Mouse (Mus musculus) v-Abl transformed pro-B cells (cell line): ENCODE data around the gene Gm12185.
"Not testable (repeated sequence)": the region's sequence is repeated elsewhere in the genome, so short reads cannot be mapped to it uniquely, and the experiment has no call there.

ENCODE experiments used
- in situ Hi-C, 2 experiments: fragments of 400-800 bp; cut with MboI; formaldehyde crosslinking; loops; one replicate each; pipeline ENCODE4 v1.15.1; 2025; ENCODE audit not compliant: unreplicated experiment in 2 of 2

Gene Gm12185

GRCm38 (mm10) chr11:48926437-48926836 lies 65.6 kb downstream of the Gm12185 start:
- in situ Hi-C loops = not testable (repeated sequence)

- in situ Hi-C loops = not testable (repeated sequence)
Observed at GRCm38 (mm10) chr11:48923818-48924217, 68.2 kb downstream of the Gm12185 start.

DNA sequence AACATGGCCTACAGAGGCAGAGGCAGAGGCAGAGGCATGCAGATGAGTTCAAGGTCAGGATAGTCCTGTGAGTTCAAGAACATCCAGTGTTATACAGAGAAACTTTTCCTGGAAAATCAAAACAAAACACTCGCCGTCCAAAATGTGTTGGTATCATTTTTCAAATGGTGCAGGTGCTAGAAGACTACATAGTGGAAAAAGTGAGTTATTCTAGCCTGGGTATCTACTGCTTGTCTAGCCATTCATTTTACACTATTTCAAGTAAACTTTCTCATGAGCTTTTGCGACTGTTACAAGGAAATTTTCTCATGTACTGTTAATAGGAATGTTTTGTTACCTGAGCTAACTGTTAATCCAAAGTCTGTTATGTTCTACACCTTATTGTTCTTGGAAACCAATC lies 73.6 kb downstream of the Gm12185 start:
- in situ Hi-C loops = no loop called here

- in situ Hi-C loops = no loop called here
Observed at GRCm38 (mm10) chr11:48913611-48914010, 78.4 kb downstream of the Gm12185 start.

DNA sequence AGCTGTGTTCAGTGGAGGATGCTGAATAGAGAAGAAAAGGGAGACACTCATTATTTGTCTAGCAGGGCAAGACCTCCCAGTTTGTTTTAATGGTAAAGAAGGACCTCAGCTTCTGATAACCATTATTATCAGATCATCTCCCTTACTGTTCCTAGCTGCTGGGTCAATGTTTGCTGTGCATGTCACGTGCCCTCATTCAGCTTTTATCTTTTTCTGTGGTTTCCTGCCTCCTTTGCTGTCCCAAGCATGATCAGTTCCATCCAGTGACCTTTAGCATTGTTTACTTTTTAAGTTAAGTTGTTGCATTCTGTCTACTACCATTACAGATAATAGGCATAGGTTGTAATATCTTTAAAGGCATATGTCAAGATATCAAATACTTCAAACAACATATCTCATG lies 83.6 kb downstream of the Gm12185 start:
- in situ Hi-C loops = no loop called here

DNA sequence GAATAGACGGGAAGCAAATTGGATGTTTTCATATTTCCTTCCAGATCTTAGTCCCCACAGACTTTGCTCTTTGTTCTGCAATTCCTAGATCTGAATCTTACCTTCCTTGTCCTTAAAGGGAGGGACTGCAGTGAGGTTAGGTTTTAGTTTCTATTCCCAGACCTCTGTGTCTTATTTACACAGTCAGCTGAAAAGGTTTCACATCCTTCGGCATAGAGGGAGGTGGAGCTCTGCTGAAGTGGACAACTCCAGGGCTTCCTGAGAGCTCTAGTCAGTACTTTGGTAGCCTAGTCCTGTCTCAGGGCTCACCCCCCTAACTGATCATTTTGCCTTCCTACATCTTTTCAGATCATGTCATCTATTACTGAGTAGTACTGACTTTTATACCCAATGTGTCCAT lies 90.0 kb downstream of the Gm12185 start, which contains the start of gene Gm5431:
TSS of gene Gm5431 (minus strand) at position 194 of the 400 bp plus-strand sequence.
- in situ Hi-C loops = no loop called here

DNA sequence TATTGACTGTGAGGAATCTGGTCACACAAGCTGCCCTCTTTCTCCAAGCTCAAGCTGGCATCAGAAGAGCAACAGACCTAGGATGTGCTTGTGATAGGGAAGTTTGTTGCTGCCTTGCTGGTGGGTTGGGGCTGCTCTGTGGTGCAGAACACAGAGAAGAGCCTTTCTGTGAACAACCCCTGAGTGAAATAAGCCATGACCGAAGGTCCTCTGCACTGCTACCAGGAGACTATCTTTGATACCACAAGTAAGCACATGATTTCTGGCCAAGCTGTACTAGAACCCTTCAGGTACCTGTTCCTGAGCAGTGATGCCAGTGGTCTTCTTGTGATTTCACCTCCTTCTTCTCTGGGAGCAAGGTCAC lies 90.5 kb downstream of the Gm12185 start:
- in situ Hi-C loops = not testable (repeated sequence)

DNA sequence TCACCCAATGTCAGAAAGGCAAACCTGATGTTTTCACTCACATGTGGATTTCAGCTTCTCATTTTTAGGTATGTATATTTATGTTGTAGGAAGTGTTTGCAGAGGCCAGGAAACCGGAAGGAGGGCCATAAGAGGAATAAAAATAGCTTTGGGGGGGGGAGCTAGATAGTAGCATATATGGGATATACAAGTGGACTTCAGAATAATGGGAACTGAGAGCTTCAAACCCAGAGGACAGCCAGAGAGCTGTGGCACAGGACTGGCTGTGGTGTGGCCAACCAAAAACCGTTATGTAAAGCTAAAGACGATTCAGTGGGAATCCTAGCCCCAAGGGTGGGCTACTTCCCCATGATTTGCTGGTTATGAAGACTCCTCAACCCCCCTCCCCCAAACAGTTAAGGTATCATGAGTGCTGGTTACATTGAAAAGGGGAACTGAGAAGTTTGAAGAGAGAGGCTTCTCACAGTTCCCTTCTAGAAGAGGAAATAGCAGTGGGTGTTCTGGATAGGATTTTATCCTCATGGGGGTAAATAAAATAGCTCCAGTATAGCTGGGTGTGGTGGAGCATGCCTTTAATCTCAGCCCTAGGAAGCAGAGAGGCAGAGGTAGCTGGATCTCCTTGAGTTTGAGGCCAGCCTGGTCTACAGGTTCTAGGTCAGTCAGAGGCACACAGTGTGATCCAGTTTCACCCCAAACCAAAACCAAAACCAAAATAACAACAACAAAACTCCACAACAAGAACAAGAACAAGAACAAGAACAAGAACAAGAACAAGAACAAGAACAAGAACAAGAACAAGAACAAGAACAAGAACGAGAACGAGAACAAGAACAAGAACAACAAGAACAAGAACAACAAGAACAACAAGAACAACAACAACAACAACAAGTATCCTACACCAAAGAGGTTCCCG lies 91.1 kb downstream of the Gm12185 start:
- in situ Hi-C loops = not testable (repeated sequence)

GRCm38 (mm10) chr11:48898812-48899431 lies 93.1 kb downstream of the Gm12185 start:
- in situ Hi-C loops = no loop called here

GRCm38 (mm10) chr11:48876680-48877079 lies 115.3 kb downstream of the Gm12185 start:
- in situ Hi-C loops = no loop called here

GRCm38 (mm10) chr11:48875343-48875837 lies 116.6 kb downstream of the Gm12185 start:
- in situ Hi-C loops = not testable (repeated sequence)

DNA sequence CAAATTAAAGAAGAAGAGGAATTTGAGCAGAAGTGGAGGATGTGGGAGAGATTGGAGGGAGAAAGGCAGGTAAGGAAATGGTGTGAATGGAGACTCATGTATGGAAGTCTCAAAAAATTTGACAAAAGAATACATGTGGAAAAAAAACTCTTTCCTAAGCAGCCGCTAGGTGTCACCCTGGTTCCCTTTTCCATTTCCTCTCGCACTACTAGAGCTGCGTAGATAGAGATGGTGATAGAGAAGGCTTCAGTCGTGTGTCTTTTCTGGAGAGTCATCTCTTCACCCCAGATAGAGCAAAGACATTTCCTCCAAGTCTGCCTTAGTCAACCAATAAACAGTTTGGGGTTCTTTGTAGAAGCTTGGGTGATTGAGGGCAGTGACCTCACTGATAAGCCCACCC lies 117.6 kb downstream of the Gm12185 start:
- in situ Hi-C loops = loop anchor here (5.0 to 25.0 kb wide), 3 partner anchors 223 to 538 kb away; partner anchors contain the start of gene Olfr1389 (in 1 of the 2)

- in situ Hi-C loops = loop anchor here (5.0 to 25.0 kb wide), 3 partner anchors 224 to 539 kb away; partner anchors contain the start of gene Olfr1389 (in 1 of the 2)
Observed at GRCm38 (mm10) chr11:48873591-48874290, 118.3 kb downstream of the Gm12185 start.

DNA sequence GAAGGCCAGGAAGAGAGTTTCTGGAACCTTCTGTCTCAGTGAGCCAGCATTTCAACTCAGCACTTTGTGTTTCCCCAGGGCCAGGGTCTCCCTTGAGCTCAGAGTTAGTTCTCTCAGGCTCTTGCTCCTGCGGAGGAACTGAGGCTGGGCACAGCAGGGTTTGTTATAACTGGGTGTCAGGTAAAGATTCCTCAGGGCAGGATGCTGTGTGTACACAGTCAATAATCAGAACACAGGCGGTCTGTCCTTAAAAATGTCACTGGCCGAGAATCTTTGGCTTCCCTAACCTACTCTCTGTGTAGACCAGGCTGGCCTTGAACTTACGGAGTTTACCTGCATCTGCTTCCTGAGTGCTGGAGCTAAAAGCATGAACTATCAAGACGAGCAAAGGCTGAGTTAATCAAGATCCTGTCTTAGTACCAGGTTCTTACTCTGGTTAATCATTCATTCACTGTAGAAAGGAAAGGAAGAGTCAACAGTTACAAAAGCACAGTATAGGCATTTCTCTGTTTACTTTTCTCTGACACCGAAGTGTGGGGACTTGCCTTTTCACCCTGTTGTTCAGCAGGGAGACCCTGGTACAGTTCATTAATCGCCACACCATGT lies 119.2 kb downstream of the Gm12185 start:
- in situ Hi-C loops = loop anchor here (5.0 to 25.0 kb wide), 3 partner anchors 225 to 540 kb away; partner anchors contain the start of gene Olfr1389 (in 1 of the 2)

GRCm38 (mm10) chr11:48871817-48872541 lies 120.0 kb downstream of the Gm12185 start:
- in situ Hi-C loops = loop anchor here (5.0 to 25.0 kb wide), 3 partner anchors 225 to 540 kb away; partner anchors contain the start of gene Olfr1389 (in 1 of the 2)

- in situ Hi-C loops = loop anchor here (5.0 to 25.0 kb wide), 3 partner anchors 226 to 541 kb away; partner anchors contain the start of gene Olfr1389 (in 1 of the 2)
Observed at GRCm38 (mm10) chr11:48871201-48871772, 120.7 kb downstream of the Gm12185 start, which contains the start of gene Irgm1. Irgm1 (minus strand) TSS chr11:48871683.

DNA sequence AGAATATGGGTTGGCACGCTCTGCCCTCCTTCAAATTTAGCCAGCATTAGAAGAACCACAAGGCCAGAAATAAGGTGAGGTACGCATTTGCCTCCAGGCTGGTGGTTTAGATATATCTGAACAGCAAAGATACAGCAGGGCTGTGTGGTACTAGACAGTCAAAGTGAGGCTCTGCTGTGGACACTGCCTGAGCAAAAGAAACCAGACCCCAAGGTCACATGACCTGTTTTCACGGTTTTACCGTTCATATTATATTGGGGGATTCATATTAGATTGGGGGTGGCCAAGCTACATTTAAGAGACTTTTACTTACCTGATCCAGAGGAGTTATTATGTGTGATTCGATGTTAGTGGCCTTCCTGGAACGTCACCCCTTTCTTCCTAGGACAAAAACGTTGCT lies 121.2 kb downstream of the Gm12185 start:
- in situ Hi-C loops = loop anchor here (5.0 to 25.0 kb wide), 3 partner anchors 227 to 542 kb away; partner anchors contain the start of gene Olfr1389 (in 1 of the 2)

DNA sequence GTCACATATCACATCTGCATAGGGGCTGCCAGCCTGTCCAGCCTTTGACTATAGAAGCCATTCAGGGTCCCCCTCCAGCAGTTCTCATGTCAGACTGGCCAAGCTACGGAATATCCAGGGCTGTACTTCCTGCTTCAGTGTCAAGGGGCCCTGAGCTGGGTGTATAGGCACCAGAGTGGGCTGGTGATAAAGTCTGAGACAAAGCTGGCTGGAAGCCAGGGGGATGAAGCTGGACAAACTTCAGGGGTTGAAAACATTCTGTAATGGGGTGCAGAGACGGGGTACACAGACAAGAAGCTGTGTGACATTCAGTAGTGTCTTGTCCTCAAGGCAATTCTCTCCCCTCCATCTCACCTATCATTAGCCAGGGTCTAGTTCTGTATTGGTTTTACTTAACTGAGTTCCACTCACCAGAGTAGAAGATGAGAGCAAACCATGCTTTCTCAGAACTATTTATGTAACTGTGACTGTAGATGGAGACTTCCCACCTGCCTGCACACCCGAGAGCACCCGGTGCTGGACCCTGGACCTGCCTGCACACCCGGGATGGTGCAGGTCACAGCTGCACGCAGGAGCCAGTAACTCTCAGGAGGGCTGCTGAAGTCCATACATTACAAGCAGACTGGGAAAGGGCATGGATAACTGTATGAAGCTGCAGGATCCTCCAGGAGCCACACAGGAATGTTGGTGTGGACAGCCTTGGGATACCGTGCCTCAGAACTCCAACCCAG lies 122.5 kb downstream of the Gm12185 start:
- in situ Hi-C loops = loop anchor here (5.0 to 25.0 kb wide), 4 partner anchors 228 to 543 kb away; partner anchors contain the start of gene Olfr1389 (in 1 of the 2)
